Mouse (Mus musculus) small intestine, adult 2 months (tissue): ENCODE measurements around the gene Plce1. TPM values are rescaled to one million over a fixed set of nuclear protein-coding genes. Genes with fewer than 3 reads are reported as not detected.

Source experiments
- H3K27ac ChIP-seq: fragments of 200-500 bp; 2 replicates; pipeline ENCODE4 v1.5.1; 2012; ENCODE audit warnings: low read depth, low read length, control low read depth, inconsistent platforms; ENCODE audit not compliant: insufficient read depth
- H3K27me3 ChIP-seq: fragments of 200-500 bp; 2 replicates; pipeline ENCODE4 v1.6.1; 2012; ENCODE audit warnings: mild to moderate bottlenecking, moderate library complexity, low read length, inconsistent platforms; ENCODE audit not compliant: control insufficient read depth, insufficient read depth
- H3K36me3 ChIP-seq: fragments of 200-500 bp; 2 replicates; pipeline ENCODE4 v1.6.1; 2012; ENCODE audit warnings: mild to moderate bottlenecking, low read length, control low read depth, inconsistent platforms; ENCODE audit not compliant: control insufficient read depth, insufficient read depth
- H3K4me1 ChIP-seq: fragments of 200-500 bp; 2 replicates; pipeline ENCODE4 v1.6.1; 2012; ENCODE audit warnings: low read length, inconsistent platforms, mixed read lengths; ENCODE audit not compliant: control insufficient read depth, insufficient read depth, insufficient read length
- H3K4me3 ChIP-seq: fragments of 200-500 bp; 2 replicates; pipeline ENCODE4 v1.5.1; 2012; ENCODE audit warnings: low read depth, mild to moderate bottlenecking, control low read depth, inconsistent platforms, low read length, moderate library complexity
- CTCF ChIP-seq: fragments of 200-500 bp; IDR thresholded peaks from 2 replicates; pipeline ENCODE4 v1.5.1; 2012; ENCODE audit warnings: low read depth, mild to moderate bottlenecking, control low read depth, inconsistent platforms, low read length, moderate library complexity, mixed read lengths; ENCODE audit not compliant: insufficient replicate concordance, insufficient read length; ENCODE audit errors: extremely low read depth
- POLR2A ChIP-seq: fragments of 200-500 bp; IDR thresholded peaks from 2 replicates; pipeline ENCODE4 v1.6.1; 2012; ENCODE audit warnings: low read depth, mild to moderate bottlenecking, control low read depth, inconsistent platforms, low read length, moderate library complexity
- WGBS: fragments of 180-500 bp; shearing (Covaris S2); methylation state at CpG from one replicate; pipeline ENCODE4 v1.1.7; 2018; 5-methylcytosine and 5-hydroxymethylcytosine counted together
- polyA plus RNA-seq: library from polyadenylated mRNA; depleted of rRNA; stranded (reverse); fragments of >200 nt; gene quantifications from 2 replicates; pipeline ENCODE4 v1.2.3, GENCODE M21; 2012

Plce1 gene
- polyA plus RNA-seq, 1 experiment = 2.6 TPM

GRCm38 (mm10) chr19:38455228-38455627 lies 25.7 kb upstream of the Plce1 start:
- H3K4me1 ChIP-seq = peaks cover 2% of the 10 kb centered on the region; the same call in 1 of the 2 replicates
- WGBS = 75% methylated on average over 10 of the region's 10 CpGs
- TF ChIP-seq CTCF (no peak), POLR2A (no peak)
- H3K27ac ChIP-seq = no peak overlapping the region
- H3K27me3 ChIP-seq = no peaks in the 10 kb centered on the region
- no peaks in the 10 kb centered on the region for H3K36me3 ChIP-seq
- no peak overlapping the region for H3K4me3 ChIP-seq

GRCm38 (mm10) chr19:38458996-38459395 lies 21.9 kb upstream of the Plce1 start:
- Histone ChIP-seq H3K4me1 (no peaks in the 10 kb centered on the region), H3K4me3 (no peak overlapping the region), H3K27me3 (no peaks in the 10 kb centered on the region), H3K36me3 (no peaks in the 10 kb centered on the region), H3K27ac (no peak overlapping the region)
- TF ChIP-seq CTCF = no peak
- TF ChIP-seq POLR2A = no peak
- 96% methylated on average over 9 of the region's 9 CpGs for WGBS

GRCm38 (mm10) chr19:38460696-38461095 lies 20.2 kb upstream of the Plce1 start:
- no peaks in the 10 kb centered on the region for H3K27me3 ChIP-seq
- no peak overlapping the region for H3K4me3 ChIP-seq
- no peak for TF ChIP-seq CTCF
- no peak for TF ChIP-seq POLR2A
- no peaks in the 10 kb centered on the region for H3K4me1 ChIP-seq
- no peak overlapping the region for H3K27ac ChIP-seq
- H3K36me3 ChIP-seq = no peaks in the 10 kb centered on the region
- 82% methylated on average over 4 of the region's 4 CpGs for WGBS

DNA sequence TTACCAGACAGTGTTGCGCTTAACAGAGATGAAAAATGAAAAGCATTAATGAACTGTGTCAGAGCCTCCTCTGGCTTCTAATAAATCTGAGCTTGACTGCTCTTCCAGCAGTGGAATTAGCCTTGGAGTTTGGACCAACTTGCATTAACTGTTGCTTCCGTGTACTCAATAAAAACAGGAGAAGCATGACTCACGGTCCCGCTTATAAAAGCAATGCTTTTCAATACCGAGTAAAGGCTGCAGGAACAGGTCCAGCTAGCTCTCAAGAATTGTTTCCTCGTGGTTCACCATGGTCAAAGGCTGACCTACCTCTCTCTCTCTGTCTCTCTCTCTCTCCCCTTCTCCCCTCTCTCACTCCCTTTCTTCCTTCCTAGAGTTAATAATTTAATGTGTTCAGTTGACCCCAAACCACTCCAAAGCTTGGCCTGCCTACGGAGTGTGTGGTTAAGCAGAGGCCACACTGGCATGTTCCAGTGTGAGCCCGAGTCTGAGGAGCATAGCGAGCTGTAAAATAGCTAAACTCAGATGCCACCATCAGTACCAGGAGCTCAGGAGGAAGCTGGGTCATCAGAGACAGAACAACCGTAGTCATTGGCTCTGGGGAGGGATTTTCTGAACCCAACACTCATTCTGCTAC lies 10.5 kb upstream of the Plce1 start:
- Histone ChIP-seq H3K27ac (peak overlapping the region; percentile 97), H3K27me3 (no peaks in the 10 kb centered on the region), H3K36me3 (no peaks in the 10 kb centered on the region), H3K4me1 (peaks cover 21% of the 10 kb centered on the region; the same call in 1 of the 2 replicates), H3K4me3 (no peak overlapping the region)
- no peak for TF ChIP-seq POLR2A
- TF ChIP-seq CTCF = no peak
- 22% methylated on average over 10 of the region's 10 CpGs for WGBS

- Histone ChIP-seq H3K36me3 (no peaks in the 10 kb centered on the region), H3K4me3 (no peak overlapping the region)
- WGBS = 22% methylated on average over 7 of the region's 7 CpGs
Measured at GRCm38 (mm10) chr19:38475394-38475793, 5.5 kb upstream of the Plce1 start.

DNA sequence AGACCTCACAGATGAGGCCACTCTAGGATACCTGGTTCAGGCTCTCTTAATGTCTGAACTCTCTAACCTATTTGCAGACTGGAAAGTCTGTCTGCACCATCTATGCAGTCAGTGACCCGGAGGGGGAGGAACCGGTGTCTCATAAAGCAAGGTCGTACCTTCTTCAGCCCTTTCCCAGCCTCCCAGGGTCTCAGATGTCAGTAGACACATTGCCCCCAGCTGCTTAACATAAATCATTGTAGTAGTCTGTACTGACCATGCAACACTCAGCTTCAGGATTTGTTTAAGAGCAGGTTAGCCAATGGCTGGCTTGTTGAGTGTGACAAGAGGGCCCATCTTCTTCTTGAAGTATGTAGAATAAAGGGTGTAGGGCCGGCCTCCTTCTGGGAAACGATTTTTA lies 2.6 kb upstream of the Plce1 start:
- no peak for TF ChIP-seq CTCF
- no peak for TF ChIP-seq POLR2A
- WGBS = 65% methylated on average over 5 of the region's 5 CpGs
- H3K4me3 ChIP-seq = no peak overlapping the region

More at GRCm38 (mm10) chr19:38475394-38475793, 5.5 kb upstream of the Plce1 start:
- no peak for TF ChIP-seq CTCF
- no peak for TF ChIP-seq POLR2A
- Histone ChIP-seq H3K4me1 (peaks cover 20% of the 10 kb centered on the region; the same call in 1 of the 2 replicates), H3K27ac (no peak overlapping the region), H3K27me3 (no peaks in the 10 kb centered on the region)

GRCm38 (mm10) chr19:38478948-38479347 lies 2.0 kb upstream of the Plce1 start:
- WGBS = 24% methylated on average over 7 of the region's 7 CpGs
- peak; percentile 27; the same call in 1 of the 2 replicates for TF ChIP-seq CTCF
- TF ChIP-seq POLR2A = no peak
- H3K27ac ChIP-seq = no peak overlapping the region
- H3K36me3 ChIP-seq = no peaks in the 10 kb centered on the region
- no peak overlapping the region for H3K4me3 ChIP-seq
- no peaks in the 10 kb centered on the region for H3K27me3 ChIP-seq
- H3K4me1 ChIP-seq = peaks cover 9% of the 10 kb centered on the region; the same call in 1 of the 2 replicates

More for the DNA sequence above, 2.6 kb upstream of the Plce1 start:
- H3K36me3 ChIP-seq = no peaks in the 10 kb centered on the region
- peaks cover 13% of the 10 kb centered on the region; the same call in 1 of the 2 replicates for H3K4me1 ChIP-seq
- H3K27ac ChIP-seq = no peak overlapping the region
- H3K27me3 ChIP-seq = no peaks in the 10 kb centered on the region
